In genomic region chr2:32787176-32787575, GRCm38 (mm10) we compare ENCODE assay signal across 12 mouse cellular contexts. TPM values are rescaled to one million over a fixed set of nuclear protein-coding genes. Genes with fewer than 3 reads are reported as not detected.
DNase-seq lines count a peak whose midpoint lies in the region; TF ChIP-seq lines count a peak whose summit lies in the region.
"Had no signal": no experiment of that assay in that cellular context is flagged by ENCODE, and none has a peak within 500 bp of the region (broad histone marks: within the 10 kb centered on the region; RNA-seq: fewer than 3 reads in every experiment).

No protein-coding gene starts in this region.

- H3K27ac ChIP-seq in gastrocnemius, adult 2 months = no peak overlapping the region
- no peak overlapping the region for H3K27ac ChIP-seq in bone marrow, adult 2 months (ENCODE audit: control insufficient read depth, insufficient read depth, low read depth, low read length, poor library complexity)
- H3K27ac ChIP-seq: lung, embryonic 15.5 days; neural tube, embryonic 12.5 days had no signal

- no peak for DNase-seq in gastrocnemius, adult 2 months
- no peak for DNase-seq in gastrocnemius, postnatal 36 days
- peak; percentile 49 for DNase-seq in lung, postnatal 14 days
- DNase-seq in lung, postnatal 25 days (ENCODE audit: low spot score) = no peak
- DNase-seq in splenic B cell, adult 2 months (ENCODE audit: low read depth, low spot score) = peak; percentile 61
- no peak for DNase-seq in layer of hippocampus, adult 8-10 months (ENCODE audit: low spot score in 2 of 2)
- no peak for DNase-seq in layer of hippocampus, adult 9-11 months
- DNase-seq: heart, postnatal 14 days had no signal

- WGBS in bone marrow, adult 2 months = 58% methylated on average over 6 of the region's 6 CpGs

- no peaks in the 10 kb centered on the region for H3K27me3 ChIP-seq in splenic B cell, adult 2 months (ENCODE audit: control insufficient read depth, insufficient read depth, low read length, poor library complexity, severe bottlenecking)
- H3K27me3 ChIP-seq: lung, embryonic 15.5 days; neural tube, embryonic 12.5 days had no signal

- no peaks in the 10 kb centered on the region for H3K4me1 ChIP-seq in bone marrow, adult 2 months (ENCODE audit: control insufficient read depth, insufficient read depth, low read length)
- H3K4me1 ChIP-seq: neural tube, embryonic 12.5 days had no signal

- TF ChIP-seq POLR2A in bone marrow, adult 2 months (IDR thresholded peaks at IDR 0.05; ENCODE audit: borderline replicate concordance, control insufficient read depth, low read depth, low read length) = no peak

- intact Hi-C loops in gastrocnemius, adult 2 months (cut with DNase I) = no loop called here
- intact Hi-C loops in gastrocnemius, postnatal 36 days (cut with DNase I) = no loop called here

- H3K4me3 ChIP-seq in gastrocnemius, adult 2 months = no peak overlapping the region
- no peak overlapping the region for H3K4me3 ChIP-seq in bone marrow, adult 2 months (replicated peaks; ENCODE audit: control insufficient read depth, low read depth, low read length)
- H3K4me3 ChIP-seq: lung, embryonic 15.5 days; neural tube, embryonic 12.5 days had no signal

- peak; percentile 61 for TF ChIP-seq CTCF in gastrocnemius, adult 2 months (IDR thresholded peaks at IDR 0.05)
- TF ChIP-seq CTCF in bone marrow, adult 2 months (IDR thresholded peaks at IDR 0.05; ENCODE audit: control insufficient read depth, insufficient read depth, low read length) = 0 out of 2 replicates have a peak, but pooled peaks have one; percentile 9

- no peaks in the 10 kb centered on the region for H3K36me3 ChIP-seq in splenic B cell, adult 2 months (ENCODE audit: control insufficient read depth, insufficient read depth, low read length, poor library complexity, severe bottlenecking)
- H3K36me3 ChIP-seq: lung, embryonic 15.5 days had no signal

RNA-seq across cellular contexts. Expression of gene Cfap157, which starts 2.9 kb away (rescaled TPM):
- not detected for total RNA-seq in gastrocnemius, adult 2 months (2021)
- total RNA-seq in gastrocnemius, postnatal 36 days (2021) = not detected
- not detected in 2 replicates for polyA plus RNA-seq in bone marrow, adult 2 months (2011; ENCODE audit: insufficient read depth, insufficient read length, low replicate concordance, missing spikeins)
- total RNA-seq in layer of hippocampus, adult 8-10 months (2022) = 1 to 10 TPM in 3 of 4 experiments, under 1 TPM in 1; 0.66 to 1.9 (median 1.2) TPM
- polyA plus RNA-seq: large intestine, adult 2 months had no signal

RNA-seq across cellular contexts. Expression of gene Ptrh1, which starts 11.6 kb away (rescaled TPM):
- 1 to 10 TPM; 1.3 to 2.5 TPM for total RNA-seq in gastrocnemius, adult 2 months (2021)
- total RNA-seq in gastrocnemius, postnatal 36 days (2021) = 1 to 10 TPM; 2.0 to 2.1 TPM
- polyA plus RNA-seq in bone marrow, adult 2 months (2011; ENCODE audit: insufficient read depth, insufficient read length, low replicate concordance, missing spikeins) = 1.7 and 2.7 TPM in 2 replicates
- 1 to 10 TPM; 4.5 to 7.0 (median 5.8) TPM for total RNA-seq in layer of hippocampus, adult 8-10 months (2022)

RNA-seq across cellular contexts. Expression of gene Ttc16, which starts 11.7 kb away (rescaled TPM):
- total RNA-seq in gastrocnemius, adult 2 months (2021) = not detected
- total RNA-seq in gastrocnemius, postnatal 36 days (2021) = not detected
- 1.1 and 1.5 TPM in 2 replicates for polyA plus RNA-seq in bone marrow, adult 2 months (2011; ENCODE audit: insufficient read depth, insufficient read length, low replicate concordance, missing spikeins)
- total RNA-seq in layer of hippocampus, adult 8-10 months (2022) = 1 to 10 TPM in 2 of 4 experiments, under 1 TPM in 2; 0.52 to 1.6 (median 1.1) TPM

RNA-seq across cellular contexts. Expression of gene Tor2a, which starts 30.1 kb away (rescaled TPM):
- 1 to 10 TPM; 3.7 to 4.9 TPM for total RNA-seq in gastrocnemius, adult 2 months (2021)
- total RNA-seq in gastrocnemius, postnatal 36 days (2021) = 1 to 10 TPM; 3.9 to 5.1 TPM
- polyA plus RNA-seq in bone marrow, adult 2 months (2011; ENCODE audit: insufficient read depth, insufficient read length, low replicate concordance, missing spikeins) = 9.2 and 13.6 TPM in 2 replicates
- total RNA-seq in layer of hippocampus, adult 8-10 months (2022) = 10 to 100 TPM; 28.6 to 33.5 (median 31.1) TPM

RNA-seq across cellular contexts. Expression of gene 6330409D20Rik, which starts 46.4 kb away (rescaled TPM):
- total RNA-seq in gastrocnemius, adult 2 months (2021) = not detected
- total RNA-seq in gastrocnemius, postnatal 36 days (2021) = not detected
- polyA plus RNA-seq in bone marrow, adult 2 months (2011; ENCODE audit: insufficient read depth, insufficient read length, low replicate concordance, missing spikeins) = not detected in 2 replicates
- total RNA-seq in layer of hippocampus, adult 8-10 months (2022) = 1 to 10 TPM in 3 of 4 experiments, under 1 TPM in 1; 0.92 to 2.1 (median 1.5) TPM
- total RNA-seq: heart, postnatal 14 days had no signal
- polyA plus RNA-seq: large intestine, adult 2 months had no signal

Comparison
In these comparisons a context has a peak if more than half of its experiments do, and no peak if none do; other contexts are left out.
1. DNase-seq: peak in lung, postnatal 14 days (single experiment) and splenic B cell, adult 2 months (single experiment); none in gastrocnemius, adult 2 months (single experiment), gastrocnemius, postnatal 36 days (0 of 2), lung, postnatal 25 days (single experiment), layer of hippocampus, adult 8-10 months (0 of 2) and layer of hippocampus, adult 9-11 months (single experiment).